Mouse (Mus musculus): ENCODE measurements around the gene Ccr10. TPM values are rescaled to one million over a fixed set of nuclear protein-coding genes. Genes with fewer than 3 reads are reported as not detected.
"Not testable (repeated sequence)": the region's sequence is repeated elsewhere in the genome, so short reads cannot be mapped to it uniquely, and the experiment has no call there.

Gene Ccr10
- total RNA-seq, 1 experiment from 2014 or later: 0.38 TPM

DNA sequence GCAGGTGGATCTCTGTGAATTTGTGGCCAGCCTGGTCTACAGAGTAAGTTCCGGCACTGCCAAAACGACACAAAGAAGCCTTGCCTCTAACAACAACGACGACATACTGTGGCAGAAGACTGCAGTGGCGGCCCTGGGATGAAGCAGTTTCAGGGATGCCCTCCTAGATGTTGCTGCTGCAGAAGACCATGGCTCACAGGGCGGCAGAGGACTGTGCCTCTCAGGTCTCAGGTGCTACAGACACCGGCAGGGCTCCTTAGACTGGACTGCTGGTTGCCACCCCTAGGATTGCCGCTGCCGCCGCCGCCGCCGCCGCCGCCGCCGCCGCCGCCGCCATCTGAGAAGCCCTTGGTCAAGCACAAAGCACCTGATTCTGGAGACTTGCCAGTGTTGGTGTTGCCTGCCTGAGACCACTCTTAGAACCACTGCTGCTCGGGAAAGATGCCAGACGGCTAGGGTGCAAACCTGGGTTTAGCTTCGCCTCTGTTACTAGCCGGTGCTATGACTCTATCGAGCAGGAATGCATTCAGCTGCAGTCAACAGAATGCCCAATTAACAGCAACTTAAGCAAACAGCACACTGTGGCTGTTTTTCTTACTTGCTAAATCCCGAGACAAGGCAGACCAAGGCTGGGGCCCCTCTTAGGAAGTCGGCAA, 35.0 kb downstream of the Ccr10 start:
- ATAC-seq (replicated peaks; ENCODE audit: insufficient number of reproducible peaks, low FRiP score, low TSS enrichment, poor library complexity, severe bottlenecking): no peak

DNA sequence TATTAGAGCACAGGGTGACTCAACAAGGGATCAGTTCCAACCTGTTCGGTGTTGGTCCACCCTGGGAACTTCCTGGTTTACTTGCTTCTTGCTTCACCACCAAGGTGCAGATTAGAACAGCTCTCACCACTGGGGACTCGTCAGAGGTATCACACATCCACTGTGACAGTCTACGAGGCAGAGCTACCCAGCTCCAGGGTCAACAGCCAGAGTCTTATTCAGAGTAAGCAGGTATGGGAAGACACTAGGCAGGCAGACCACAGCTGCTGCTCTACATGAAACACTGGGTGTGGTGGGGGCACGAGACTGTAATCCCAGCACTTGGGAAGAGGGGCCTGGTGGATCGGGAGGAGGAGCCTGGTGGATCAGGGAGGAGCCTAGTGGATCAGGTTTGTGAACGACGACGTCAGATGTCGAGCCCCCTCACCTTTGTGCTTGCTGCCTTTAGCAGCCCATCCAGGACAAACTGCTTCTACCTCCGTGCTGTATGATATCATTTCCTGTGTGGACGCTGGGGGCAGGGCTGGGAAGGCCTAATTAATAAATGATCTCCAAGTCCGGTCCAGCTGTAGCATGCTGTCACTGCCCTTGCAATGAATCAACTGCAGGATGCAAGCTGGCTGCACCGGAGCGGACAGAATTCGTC, 36.6 kb downstream of the Ccr10 start:
- ATAC-seq (replicated peaks; ENCODE audit: insufficient number of reproducible peaks, low FRiP score, low TSS enrichment, poor library complexity, severe bottlenecking): peak; percentile 33; the same call in 1 of the 2 replicates

DNA sequence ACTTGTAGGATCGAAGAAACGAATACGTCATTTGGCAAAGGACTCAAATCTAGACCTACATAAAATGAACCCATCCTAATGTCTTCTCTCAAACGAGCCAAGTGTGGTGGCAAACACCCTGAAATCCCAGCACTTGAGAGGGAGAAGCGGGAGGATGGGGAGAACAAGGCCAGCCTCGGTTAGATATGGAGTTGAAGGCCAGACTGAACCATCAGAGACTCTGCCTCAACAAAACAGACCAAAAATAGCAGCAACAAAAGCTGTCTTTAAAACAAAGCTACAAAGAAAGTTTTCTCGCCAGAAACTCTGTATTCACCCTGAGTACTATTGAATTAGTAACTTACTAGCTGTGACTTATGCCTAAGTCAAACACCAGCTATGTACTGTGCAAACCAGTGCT, 38.2 kb downstream of the Ccr10 start:
- no peak for ATAC-seq (replicated peaks; ENCODE audit: insufficient number of reproducible peaks, low FRiP score, low TSS enrichment, poor library complexity, severe bottlenecking)

DNA sequence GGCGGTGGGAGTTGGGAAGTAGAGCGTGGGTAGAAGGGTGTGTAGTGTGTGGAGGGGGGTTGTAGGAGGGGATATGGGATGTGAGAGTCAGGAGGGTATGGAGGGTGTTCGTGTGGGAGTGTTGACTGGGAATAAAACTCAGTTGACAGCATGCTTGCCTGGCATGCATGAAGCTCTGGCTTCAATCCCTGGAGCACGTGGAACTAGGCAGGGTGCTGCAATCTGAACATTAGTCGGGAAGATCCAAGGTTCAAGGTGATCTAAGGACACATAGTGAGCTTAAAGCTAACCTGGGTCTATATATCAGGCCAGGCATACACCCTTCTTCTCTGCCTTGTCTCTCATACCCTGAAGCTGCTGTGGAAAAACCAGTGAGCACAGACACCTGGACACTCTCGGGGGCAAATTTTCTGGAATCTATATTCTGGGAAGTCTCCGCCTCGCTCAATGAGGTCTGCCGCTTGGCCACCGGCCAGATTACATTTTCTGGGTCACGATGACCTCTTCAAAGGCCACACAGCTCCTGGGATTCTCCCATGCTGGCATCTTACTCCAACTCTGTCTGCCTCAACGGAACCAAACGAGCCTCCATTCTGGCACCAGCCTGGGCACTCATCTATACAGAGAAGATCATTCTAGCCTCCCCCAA, 40.9 kb downstream of the Ccr10 start:
- no peak for ATAC-seq (replicated peaks; ENCODE audit: insufficient number of reproducible peaks, low FRiP score, low TSS enrichment, poor library complexity, severe bottlenecking)

DNA sequence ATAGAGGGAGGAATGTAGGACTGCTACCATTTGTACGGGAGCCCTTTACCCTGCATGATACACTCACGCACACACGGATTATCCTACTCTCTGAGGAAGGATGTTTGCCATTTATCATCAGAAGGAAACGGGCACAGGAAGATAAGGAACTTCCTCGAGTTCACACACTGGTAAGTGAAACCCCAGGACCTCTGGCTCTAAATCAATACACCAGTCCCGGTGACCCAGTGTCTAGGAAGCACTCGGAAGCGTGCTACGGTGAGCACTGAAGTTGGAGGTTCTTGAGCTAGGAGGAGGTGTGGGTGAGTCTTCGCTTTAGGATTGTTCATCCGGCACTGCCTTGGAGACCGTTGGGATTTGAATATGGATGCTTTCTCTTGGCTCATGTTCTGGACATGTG, 42.2 kb downstream of the Ccr10 start:
- no peak for ATAC-seq (replicated peaks; ENCODE audit: insufficient number of reproducible peaks, low FRiP score, low TSS enrichment, poor library complexity, severe bottlenecking)

DNA sequence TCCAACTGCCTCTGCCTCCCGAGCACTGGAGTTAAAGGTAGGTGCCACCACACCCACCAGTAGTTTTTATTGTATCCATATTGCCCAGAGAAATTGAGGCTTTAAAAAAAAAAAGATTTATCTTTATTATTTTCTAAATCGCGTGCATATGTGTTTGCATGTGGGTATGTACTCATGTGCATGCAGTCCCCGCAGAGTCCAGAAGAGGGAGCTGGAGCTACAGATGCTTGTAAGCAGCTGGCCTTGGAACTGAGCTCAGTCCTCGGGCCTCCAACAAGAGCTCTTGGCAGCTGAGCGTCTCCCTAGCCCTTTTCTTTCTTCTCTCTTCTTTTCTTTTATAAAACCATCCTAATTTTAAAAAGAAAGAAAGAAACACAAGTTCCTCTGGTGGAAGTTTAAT, 43.5 kb downstream of the Ccr10 start:
- ATAC-seq (replicated peaks; ENCODE audit: insufficient number of reproducible peaks, low FRiP score, low TSS enrichment, poor library complexity, severe bottlenecking): no peak

DNA sequence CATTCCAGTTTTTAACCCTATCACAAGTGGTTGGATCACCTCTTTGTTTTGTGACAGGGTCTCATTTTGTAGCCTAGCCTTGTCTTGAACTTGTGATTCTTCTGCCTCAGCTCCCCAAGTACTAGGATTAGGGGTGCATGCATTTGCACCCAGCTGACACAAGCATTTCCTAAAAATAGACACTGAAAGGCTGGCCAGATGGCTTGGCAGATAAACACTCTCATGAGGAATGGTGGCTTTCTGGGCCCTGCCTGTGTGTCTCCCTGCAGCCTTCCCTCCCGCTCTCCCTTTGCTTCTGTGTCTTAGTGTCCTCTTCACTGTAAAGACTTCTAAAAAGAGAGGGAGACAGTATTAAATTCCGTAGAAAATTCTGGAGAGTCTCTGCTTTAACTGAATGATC, 44.1 kb downstream of the Ccr10 start:
- ATAC-seq (replicated peaks; ENCODE audit: insufficient number of reproducible peaks, low FRiP score, low TSS enrichment, poor library complexity, severe bottlenecking): no peak

DNA sequence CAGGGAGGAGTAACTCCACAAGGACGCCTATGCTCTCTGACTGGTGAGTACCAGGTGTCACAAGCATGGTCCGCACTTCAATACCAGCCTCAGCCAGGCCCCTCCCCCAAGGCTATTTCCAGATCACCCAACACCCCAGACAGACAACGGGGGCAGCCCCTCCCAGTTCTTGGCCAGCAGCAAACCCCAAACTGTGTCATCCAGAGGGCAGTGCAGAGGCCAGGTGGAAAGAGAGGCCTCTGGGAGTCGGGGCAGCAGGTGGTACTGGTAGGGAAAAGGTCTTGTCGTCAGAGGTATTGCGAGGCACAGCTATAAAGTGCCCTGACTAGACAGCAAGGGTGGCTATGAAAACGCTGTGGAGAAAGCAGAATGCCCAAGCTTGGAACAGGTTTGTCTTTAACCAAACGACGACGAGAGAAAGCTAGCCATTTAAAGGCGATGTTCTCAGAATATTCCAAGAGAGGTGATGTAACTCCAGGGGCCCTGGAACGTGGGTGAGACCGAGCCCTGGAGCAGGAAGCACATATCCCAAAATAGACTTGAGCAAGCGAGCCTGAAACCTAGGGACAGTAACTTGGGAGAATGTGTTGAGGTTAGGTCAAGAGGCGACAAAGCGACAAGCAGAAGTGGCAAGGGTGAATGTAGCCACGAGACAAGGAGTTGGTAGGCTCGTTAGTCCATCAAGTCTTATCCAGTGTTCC, 45.0 kb downstream of the Ccr10 start:
- no peak for ATAC-seq (replicated peaks; ENCODE audit: insufficient number of reproducible peaks, low FRiP score, low TSS enrichment, poor library complexity, severe bottlenecking)

DNA sequence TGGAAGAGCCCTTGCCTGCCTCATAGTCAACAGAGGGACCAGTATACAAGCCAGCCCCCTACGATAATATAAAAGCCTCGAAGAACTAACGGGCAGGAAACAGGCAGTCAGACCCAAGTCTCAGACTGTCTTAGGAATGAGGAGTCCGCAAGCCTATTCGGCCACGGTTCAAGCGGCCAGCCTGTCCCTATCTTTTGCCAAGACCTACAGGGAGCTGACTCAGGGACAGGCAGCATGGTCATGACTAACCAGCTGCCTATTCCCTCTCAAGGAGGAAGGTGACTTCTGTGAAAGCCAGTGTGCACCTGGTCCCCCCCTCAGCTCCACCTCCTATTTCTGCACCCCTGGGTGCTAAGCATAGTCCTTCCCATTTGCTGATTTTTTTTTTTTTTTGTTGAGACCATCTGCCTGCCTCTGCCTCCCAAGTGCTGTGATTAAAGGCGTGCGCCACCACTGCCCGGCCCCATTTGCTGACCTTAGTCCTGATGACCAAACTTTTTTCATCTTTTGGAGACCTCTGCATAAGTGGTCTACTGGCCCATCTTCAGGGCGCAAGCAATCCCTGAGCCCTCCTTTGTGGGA, 46.2 kb downstream of the Ccr10 start:
- ATAC-seq (replicated peaks; ENCODE audit: insufficient number of reproducible peaks, low FRiP score, low TSS enrichment, poor library complexity, severe bottlenecking): no peak

DNA sequence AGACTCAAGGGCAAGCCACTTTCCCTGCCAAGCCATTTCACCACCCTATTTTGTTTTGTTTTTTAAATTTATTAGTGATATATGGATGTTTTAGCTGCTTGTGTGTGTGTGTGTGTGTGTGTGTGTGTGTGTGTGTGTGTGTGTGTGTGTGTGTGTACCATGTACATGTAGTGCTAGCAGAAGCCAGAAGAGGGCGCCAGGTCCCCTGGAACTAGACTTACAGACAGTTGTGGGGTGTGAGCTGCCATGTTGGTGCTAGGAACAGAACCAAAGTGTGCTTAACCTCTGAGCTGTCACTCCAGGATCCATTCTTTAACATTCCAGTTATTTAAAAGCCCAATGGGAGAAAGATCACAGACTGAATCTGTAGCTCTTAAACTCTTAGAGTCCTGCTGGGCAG, 48.2 kb downstream of the Ccr10 start:
- ATAC-seq (replicated peaks; ENCODE audit: insufficient number of reproducible peaks, low FRiP score, low TSS enrichment, poor library complexity, severe bottlenecking): no peak

DNA sequence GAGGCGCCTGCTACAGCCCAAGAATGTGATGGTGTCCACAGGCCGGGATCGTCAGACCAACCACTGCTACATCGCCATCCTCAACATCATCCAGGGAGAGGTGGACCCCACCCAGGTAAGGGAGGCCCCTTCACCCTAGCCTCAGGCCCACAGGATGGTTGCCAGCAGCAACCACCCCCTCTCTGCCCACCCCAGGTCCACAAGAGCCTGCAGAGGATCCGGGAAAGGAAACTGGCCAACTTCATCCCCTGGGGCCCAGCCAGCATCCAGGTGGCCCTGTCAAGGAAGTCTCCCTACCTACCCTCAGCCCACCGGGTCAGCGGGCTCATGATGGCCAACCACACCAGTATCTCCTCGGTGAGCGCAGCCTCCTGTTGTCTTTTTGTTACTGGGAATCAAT, 50.2 kb downstream of the Ccr10 start:
- not testable (repeated sequence) for ATAC-seq (replicated peaks; ENCODE audit: insufficient number of reproducible peaks, low FRiP score, low TSS enrichment, poor library complexity, severe bottlenecking)

DNA sequence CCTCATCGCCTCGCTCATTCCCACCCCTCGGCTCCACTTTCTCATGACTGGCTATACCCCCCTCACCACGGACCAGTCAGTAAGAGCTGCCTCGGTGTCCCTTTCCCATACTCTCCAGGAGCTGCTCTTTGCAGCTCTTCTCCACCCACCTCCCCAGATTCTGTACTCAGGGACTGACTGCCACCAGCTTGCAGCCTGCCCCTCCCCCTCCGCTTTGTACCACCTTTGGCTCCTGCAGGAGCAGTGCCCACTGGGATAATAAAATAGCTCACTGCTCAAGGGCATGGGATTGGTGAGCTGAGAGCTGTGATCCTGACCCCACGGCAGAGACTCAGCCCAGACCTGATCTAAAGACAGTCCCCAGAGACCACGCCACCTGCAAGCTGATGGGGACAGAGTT, 50.7 kb downstream of the Ccr10 start:
- ATAC-seq (replicated peaks; ENCODE audit: insufficient number of reproducible peaks, low FRiP score, low TSS enrichment, poor library complexity, severe bottlenecking): not testable (repeated sequence)

Other genes starting within 250 kb of the Ccr10 start
- 328 to 413 TPM (median 368 TPM) in 3 replicates for gene Stat3, start 235.9 kb downstream of the Ccr10 start, total RNA-seq (2017)
- gene Cavin1, start 204.6 kb downstream of the Ccr10 start, total RNA-seq (2017): 0.32 to 2.5 TPM in 2 of 3 replicates, not detected in the other
- gene Atp6v0a1, start 166.0 kb downstream of the Ccr10 start, total RNA-seq (2017): 26.0 to 42.7 TPM (median 37.5 TPM) in 3 replicates
- 5.6 to 14.8 TPM (median 9.9 TPM) in 3 replicates for gene Naglu, start 105.4 kb downstream of the Ccr10 start, total RNA-seq (2017)
- 0.68 TPM in 1 of 3 replicates, not detected in the others for gene Hsd17b1, start 97.0 kb downstream of the Ccr10 start, total RNA-seq (2017)
- gene Coasy, start 92.9 kb downstream of the Ccr10 start, total RNA-seq (2017): 11.4 to 16.6 TPM (median 16.1 TPM) in 3 replicates
- 61.7 to 74.7 TPM (median 71.4 TPM) in 3 replicates for gene Mlx, start 88.2 kb downstream of the Ccr10 start, total RNA-seq (2017)
- gene Psmc3ip, start 80.0 kb downstream of the Ccr10 start, total RNA-seq (2017): 5.0 to 6.2 TPM in 2 of 3 replicates, not detected in the other
- gene Retreg3, start 55.5 kb downstream of the Ccr10 start, total RNA-seq (2017): 57.9 to 79.4 TPM (median 63.0 TPM) in 3 replicates
- gene Tubg1, start 55.5 kb downstream of the Ccr10 start, total RNA-seq (2017): 8.2 to 25.6 TPM (median 11.0 TPM) in 3 replicates
- not detected in 3 replicates for gene Tubg2, start 19.5 kb downstream of the Ccr10 start, total RNA-seq (2017)
- gene Cntnap1, start 4.9 kb downstream of the Ccr10 start, total RNA-seq (2017): 0.21 to 0.95 TPM (median 0.68 TPM) in 3 replicates
- 2.2 to 6.3 TPM (median 4.0 TPM) in 3 replicates for gene Plekhh3, start 4.1 kb downstream of the Ccr10 start, total RNA-seq (2017)
- gene Ezh1, start 51.0 kb upstream of the Ccr10 start, total RNA-seq (2017): 30.2 to 66.9 TPM (median 42.6 TPM) in 3 replicates
- gene Ramp2, start 70.6 kb upstream of the Ccr10 start, total RNA-seq (2017): not detected in 3 replicates
- 42.7 to 62.9 TPM (median 53.8 TPM) in 3 replicates for gene Vps25, start 78.3 kb upstream of the Ccr10 start, total RNA-seq (2017)
- 0.11 to 1.7 TPM (median 0.19 TPM) in 3 replicates for gene Wnk4, start 85.1 kb upstream of the Ccr10 start, total RNA-seq (2017)
- 1.8 to 3.2 TPM in 2 of 3 replicates, not detected in the other for gene Cntd1, start 103.6 kb upstream of the Ccr10 start, total RNA-seq (2017)
- 18.8 to 43.1 TPM (median 26.8 TPM) in 3 replicates for gene Coa3, start 103.7 kb upstream of the Ccr10 start, total RNA-seq (2017)
- 266 to 274 TPM (median 274 TPM) in 3 replicates for gene Becn1, start 126.8 kb upstream of the Ccr10 start, total RNA-seq (2017)
- 51.0 to 74.7 TPM (median 73.3 TPM) in 3 replicates for gene Psme3, start 140.8 kb upstream of the Ccr10 start, total RNA-seq (2017)
- gene Aoc2, start 149.6 kb upstream of the Ccr10 start, total RNA-seq (2017): 0.53 to 3.6 TPM (median 1.8 TPM) in 3 replicates
- gene Aoc3, start 155.2 kb upstream of the Ccr10 start, total RNA-seq (2017): not detected in 3 replicates
- gene G6pc, start 192.1 kb upstream of the Ccr10 start, total RNA-seq (2017): not detected in 3 replicates
- 15.4 to 24.5 TPM (median 20.8 TPM) in 3 replicates for gene Aarsd1, start 242.2 kb upstream of the Ccr10 start, total RNA-seq (2017)
- 5.1 TPM in 1 of 3 replicates, not detected in the others for gene Gm27029, start 249.4 kb upstream of the Ccr10 start, total RNA-seq (2017)
- gene Rundc1, start 249.6 kb upstream of the Ccr10 start, total RNA-seq (2017): 5.2 to 9.8 TPM (median 8.1 TPM) in 3 replicates
- gene Ptges3l, start 249.9 kb upstream of the Ccr10 start, total RNA-seq (2017): 2.7 TPM in 1 of 3 replicates, not detected in the others